Mouse (Mus musculus) lung, postnatal 0 days (tissue): ENCODE measurements around the gene Iqgap3.

Experiments
- CTCF ChIP-seq: IDR thresholded peaks from 2 replicates; pipeline ENCODE4 v1.5.1; 2016; ENCODE audit warnings: antibody characterized with exemption, mild to moderate bottlenecking
- EP300 ChIP-seq: IDR thresholded peaks from 2 replicates; pipeline ENCODE4 v1.6.1; 2016; ENCODE audit warnings: antibody characterized with exemption, mild to moderate bottlenecking, control low read depth

DNA sequence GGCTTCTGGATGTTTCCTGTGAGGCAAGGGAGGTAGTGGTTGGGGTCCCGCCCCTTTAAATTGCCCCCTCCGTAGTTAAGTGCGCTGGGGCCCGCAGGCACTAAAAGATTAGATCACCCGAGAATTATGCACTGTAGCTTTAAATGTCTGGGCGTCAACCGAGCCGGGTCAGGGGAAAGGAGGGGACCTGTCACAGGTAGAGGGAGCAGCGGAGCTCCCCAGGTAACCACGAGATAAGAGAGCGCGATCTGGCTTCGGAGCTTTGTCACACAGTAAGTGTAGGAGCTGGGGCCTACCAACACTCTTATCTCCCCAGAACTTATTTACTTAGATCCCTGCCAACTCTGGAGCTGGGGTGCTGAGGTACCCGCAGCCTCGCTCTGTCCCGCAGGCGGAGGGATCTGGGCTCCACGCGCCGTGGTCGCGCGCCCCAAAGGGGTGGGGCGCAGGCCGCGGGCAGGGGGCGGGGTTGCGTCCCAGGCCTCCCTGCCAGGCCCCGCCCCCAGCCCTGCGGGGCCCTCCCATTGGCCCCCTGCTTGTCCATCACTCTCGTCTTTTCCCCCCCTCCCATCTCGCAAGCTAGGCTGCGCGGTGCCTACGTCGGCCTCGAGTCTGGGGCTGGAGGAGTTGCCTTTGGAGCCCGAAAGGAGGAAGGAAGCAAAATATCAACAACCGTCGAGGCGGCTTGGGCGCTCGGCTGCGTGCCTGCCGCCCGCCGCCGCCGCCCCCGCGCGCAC, 60.2 kb downstream of the Iqgap3 start, which contains the start of gene Mef2d:
- TF ChIP-seq EP300, result peak; percentile 78
- peak; percentile 52 for TF ChIP-seq CTCF
